Mouse (Mus musculus) hindbrain, embryonic 10.5 days (tissue): ENCODE data around the gene Dll1. TPM values are rescaled to one million over a fixed set of nuclear protein-coding genes. Genes with fewer than 3 reads are reported as not detected.

Experiments used
- DNase-seq: peaks from one replicate; pipeline ENCODE4 v3.0.0-alpha.2; 2017; ENCODE audit warnings: low spot score
- H3K27ac ChIP-seq: fragments of 300-500 bp; sonication (generic); 2 replicates; pipeline ENCODE4 v1.5.1; 2016; ENCODE audit warnings: mild to moderate bottlenecking, moderate library complexity
- H3K27me3 ChIP-seq: fragments of 300-500 bp; sonication (generic); 2 replicates; pipeline ENCODE4 v1.6.1; 2016; ENCODE audit warnings: mild to moderate bottlenecking; ENCODE audit not compliant: poor library complexity, insufficient read depth, severe bottlenecking
- H3K36me3 ChIP-seq: fragments of 300-500 bp; sonication (generic); 2 replicates; pipeline ENCODE4 v1.6.1; 2016; ENCODE audit warnings: mild to moderate bottlenecking, moderate library complexity
- H3K4me1 ChIP-seq: fragments of 300-500 bp; sonication (generic); replicated peaks from 2 replicates; pipeline ENCODE4 v1.6.1; 2016; ENCODE audit warnings: mild to moderate bottlenecking
- H3K4me3 ChIP-seq: fragments of 300-500 bp; sonication (generic); 2 replicates; pipeline ENCODE4 v1.5.1; 2016; ENCODE audit warnings: mild to moderate bottlenecking, moderate library complexity
- H3K9me3 ChIP-seq: fragments of 300-500 bp; sonication (generic); 2 replicates; pipeline ENCODE4 v1.6.1; 2016; ENCODE audit warnings: mild to moderate bottlenecking, moderate library complexity
- WGBS: fragments of 180-500 bp; shearing (Covaris S2); methylation state at CpG from one replicate; pipeline ENCODE4 v1.1.7; 2016; 5-methylcytosine and 5-hydroxymethylcytosine counted together
- polyA plus RNA-seq: library from polyadenylated mRNA; unstranded; fragments of >200 nt; fragmentation: Nextera tagmentation; extraction: Ambion mirVana; gene quantifications from 2 replicates; pipeline ENCODE4 v1.2.1, GENCODE M21; 2016

Dll1 gene
- polyA plus RNA-seq, 1 experiment from 2014 or later, result 90.9 TPM

GRCm38 (mm10) chr17:15395997-15396675, 19.5 kb upstream of the Dll1 start, which contains the start of gene Fam120b:
Gene Fam120b (plus strand): TSS chr17:15396202.
- H3K9me3 ChIP-seq, result no peaks in the 10 kb centered on the region
- no peaks in the 10 kb centered on the region for H3K36me3 ChIP-seq
- H3K4me3 ChIP-seq, result peak within 1 kb of the TSS; percentile 87
- H3K27ac ChIP-seq, result peak within 1 kb of the TSS; percentile 92
- peaks cover 30% of the 10 kb centered on the region for H3K4me1 ChIP-seq
- peaks cover 23% of the 10 kb centered on the region for H3K27me3 ChIP-seq
- peak; percentile 89 for DNase-seq
- under 1% methylated on average over 31 of the region's 31 CpGs for WGBS

- Histone ChIP-seq H3K27ac (no peak overlapping the region), H3K27me3 (peaks cover 18% of the 10 kb centered on the region), H3K4me1 (no peaks in the 10 kb centered on the region), H3K36me3 (no peaks in the 10 kb centered on the region), H3K9me3 (no peaks in the 10 kb centered on the region), H3K4me3 (no peak overlapping the region)
- 82% methylated on average over 8 of the region's 8 CpGs for WGBS
- no peak for DNase-seq
Observed at GRCm38 (mm10) chr17:15389356-15389755, 12.7 kb upstream of the Dll1 start.

- Histone ChIP-seq H3K9me3 (no peaks in the 10 kb centered on the region), H3K4me3 (no peak overlapping the region), H3K27ac (no peak overlapping the region), H3K27me3 (peaks cover 18% of the 10 kb centered on the region), H3K4me1 (no peaks in the 10 kb centered on the region), H3K36me3 (no peaks in the 10 kb centered on the region)
- DNase-seq, result no peak
- 80% methylated on average over 4 of the region's 4 CpGs for WGBS
Observed at GRCm38 (mm10) chr17:15388892-15389291, 12.2 kb upstream of the Dll1 start.

- H3K9me3 ChIP-seq, result no peaks in the 10 kb centered on the region
- peaks cover 50% of the 10 kb centered on the region for H3K4me1 ChIP-seq
- no peak overlapping the region for H3K27ac ChIP-seq
- WGBS, result 93% methylated on average over 5 of the region's 5 CpGs
- no peak overlapping the region for H3K4me3 ChIP-seq
- peaks cover 64% of the 10 kb centered on the region for H3K27me3 ChIP-seq
- H3K36me3 ChIP-seq, result no peaks in the 10 kb centered on the region
- DNase-seq, result no peak
Observed at GRCm38 (mm10) chr17:15383360-15383759, 6.7 kb upstream of the Dll1 start.

- H3K27me3 ChIP-seq, result peaks cover 75% of the 10 kb centered on the region
- H3K4me3 ChIP-seq, result peak overlapping the region; percentile 82
- DNase-seq, result peak; percentile 51
- no peaks in the 10 kb centered on the region for H3K36me3 ChIP-seq
- H3K9me3 ChIP-seq, result no peaks in the 10 kb centered on the region
- H3K4me1 ChIP-seq, result peaks cover 62% of the 10 kb centered on the region
- 13% methylated on average over 7 of the region's 7 CpGs for WGBS
- peak overlapping the region; percentile 98 for H3K27ac ChIP-seq
Observed at GRCm38 (mm10) chr17:15381869-15382660, 5.4 kb upstream of the Dll1 start.

- peaks cover 70% of the 10 kb centered on the region for H3K4me1 ChIP-seq
Observed at GRCm38 (mm10) chr17:15381092-15381860, 4.6 kb upstream of the Dll1 start.

GRCm38 (mm10) chr17:15380641-15381051, 4.0 kb upstream of the Dll1 start:
- Histone ChIP-seq H3K4me3 (peak overlapping the region; percentile 82), H3K4me1 (peaks cover 77% of the 10 kb centered on the region), H3K27ac (peak overlapping the region; percentile 98), H3K9me3 (no peaks in the 10 kb centered on the region), H3K27me3 (peaks cover 87% of the 10 kb centered on the region), H3K36me3 (no peaks in the 10 kb centered on the region)
- peak; percentile 87 for DNase-seq
- WGBS, result under 1% methylated on average over 27 of the region's 27 CpGs

More at GRCm38 (mm10) chr17:15381092-15381860, 4.6 kb upstream of the Dll1 start:
- H3K9me3 ChIP-seq, result no peaks in the 10 kb centered on the region
- H3K27ac ChIP-seq, result peak overlapping the region; percentile 98
- H3K27me3 ChIP-seq, result peaks cover 82% of the 10 kb centered on the region
- peak overlapping the region; percentile 82 for H3K4me3 ChIP-seq
- 3% methylated on average over 22 of the region's 22 CpGs for WGBS
- peak; percentile 65 for DNase-seq
- H3K36me3 ChIP-seq, result no peaks in the 10 kb centered on the region

GRCm38 (mm10) chr17:15379741-15380526, 3.3 kb upstream of the Dll1 start:
- Histone ChIP-seq H3K4me3 (peak overlapping the region; percentile 82), H3K27me3 (peaks cover 93% of the 10 kb centered on the region), H3K4me1 (peaks cover 80% of the 10 kb centered on the region), H3K27ac (peak overlapping the region; percentile 98), H3K9me3 (no peaks in the 10 kb centered on the region), H3K36me3 (no peaks in the 10 kb centered on the region)
- WGBS, result 6% methylated on average over 17 of the region's 17 CpGs
- no peak for DNase-seq

GRCm38 (mm10) chr17:15378413-15379109, 1.9 kb upstream of the Dll1 start:
- peaks cover 94% of the 10 kb centered on the region for H3K27me3 ChIP-seq
- DNase-seq, result peak; percentile 72
- H3K27ac ChIP-seq, result peak overlapping the region; percentile 98
- peaks cover 6% of the 10 kb centered on the region for H3K36me3 ChIP-seq
- 4% methylated on average over 15 of the region's 15 CpGs for WGBS
- peaks cover 93% of the 10 kb centered on the region for H3K4me1 ChIP-seq
- H3K9me3 ChIP-seq, result no peaks in the 10 kb centered on the region
- H3K4me3 ChIP-seq, result peak overlapping the region; percentile 82

- Histone ChIP-seq H3K4me3 (peak overlapping the region; percentile 82), H3K27me3 (peaks cover 94% of the 10 kb centered on the region), H3K36me3 (peaks cover 12% of the 10 kb centered on the region), H3K9me3 (no peaks in the 10 kb centered on the region), H3K27ac (peak overlapping the region; percentile 98), H3K4me1 (peaks cover 96% of the 10 kb centered on the region)
- WGBS, result 0% methylated on average over 1 of the region's 1 CpGs
- DNase-seq, result peak; percentile 27
Observed at GRCm38 (mm10) chr17:15377901-15378300, 1.2 kb upstream of the Dll1 start.

GRCm38 (mm10) chr17:15375701-15376493, 775 bp downstream of the Dll1 start:
- under 1% methylated on average over 69 of the region's 69 CpGs for WGBS
- no peaks in the 10 kb centered on the region for H3K9me3 ChIP-seq
- H3K27ac ChIP-seq, result peak overlapping the region; percentile 98
- H3K27me3 ChIP-seq, result peaks cover 80% of the 10 kb centered on the region
- H3K4me1 ChIP-seq, result peaks cover 94% of the 10 kb centered on the region
- peaks cover 30% of the 10 kb centered on the region for H3K36me3 ChIP-seq
- peak; percentile 90 for DNase-seq
- H3K4me3 ChIP-seq, result peak overlapping the region; percentile 82
